Mouse (Mus musculus) kidney, embryonic 14.5 days (tissue): Measurements from ENCODE around the gene Mrto4. TPM values are rescaled to one million over a fixed set of nuclear protein-coding genes. Genes with fewer than 3 reads are reported as not detected.

Experiments used
- ATAC-seq: fragments of 200-750 bp; cut with Nextera tagmentation; 2 replicates; pipeline ENCODE4 v1.8.0; 2017; ENCODE audit warnings: moderate number of reproducible peaks, mild to moderate bottlenecking, moderate TSS enrichment, moderate library complexity; ENCODE audit not compliant: low FRiP score, low TSS enrichment
- H3K27ac ChIP-seq: fragments of 300-500 bp; sonication (generic); 2 replicates; pipeline ENCODE4 v1.5.1; 2014; ENCODE audit warnings: low read depth, mild to moderate bottlenecking, low read length, moderate library complexity, mixed read lengths
- H3K27me3 ChIP-seq: fragments of 300-500 bp; sonication (generic); 2 replicates; pipeline ENCODE4 v1.6.1; 2014; ENCODE audit warnings: mild to moderate bottlenecking, low read length; ENCODE audit not compliant: control insufficient read depth, insufficient read depth
- H3K36me3 ChIP-seq: fragments of 300-500 bp; sonication (generic); 2 replicates; pipeline ENCODE4 v1.6.1; 2014; ENCODE audit warnings: low read length, mixed read lengths; ENCODE audit not compliant: control insufficient read depth, insufficient read depth
- H3K4me1 ChIP-seq: fragments of 300-500 bp; sonication (generic); 2 replicates; pipeline ENCODE4 v1.6.1; 2014; ENCODE audit warnings: low read length, mixed read lengths; ENCODE audit not compliant: control insufficient read depth, insufficient read depth
- H3K4me2 ChIP-seq: fragments of 300-500 bp; sonication (generic); replicated peaks from 2 replicates; pipeline ENCODE4 v1.6.1; 2014; ENCODE audit warnings: low read depth, mild to moderate bottlenecking, low read length
- H3K4me3 ChIP-seq: fragments of 300-500 bp; sonication (generic); 2 replicates; pipeline ENCODE4 v1.5.1; 2014; ENCODE audit warnings: mild to moderate bottlenecking, low read length
- H3K9ac ChIP-seq: fragments of 300-500 bp; sonication (generic); 2 replicates; pipeline ENCODE4 v1.6.1; 2014; ENCODE audit warnings: low read depth, mild to moderate bottlenecking, low read length, moderate library complexity
- H3K9me3 ChIP-seq: fragments of 300-500 bp; sonication (generic); 2 replicates; pipeline ENCODE4 v1.6.1; 2016; ENCODE audit warnings: low read length; ENCODE audit not compliant: control insufficient read depth
- WGBS: fragments of 180-500 bp; shearing (Covaris S2); extraction: QIAGEN DNeasy Blood & Tissue Kit; methylation state at CpG from one replicate; pipeline ENCODE4 v1.1.7; 2014; 5-methylcytosine and 5-hydroxymethylcytosine counted together
- microRNA-seq: library from miRNA; unstranded; fragments of <30 nt; microRNA quantifications from one replicate; pipeline ENCODE4, GENCODE M21; 2016
- polyA plus RNA-seq: library from polyadenylated mRNA; unstranded; fragments of >200 nt; fragmentation: Nextera tagmentation; extraction: Ambion mirVana; gene quantifications from 2 replicates; pipeline ENCODE4 v1.2.1, GENCODE M21; 2014

Gene Mrto4
- polyA plus RNA-seq, 1 experiment from 2014 or later = 143 TPM

GRCm38 (mm10) chr4:139307916-139308315, 44.5 kb downstream of the Mrto4 start:
- Histone ChIP-seq H3K4me1 (peaks cover 13% of the 10 kb centered on the region), H3K4me2 (no peak overlapping the region), H3K9me3 (no peaks in the 10 kb centered on the region), H3K27ac (no peak overlapping the region), H3K4me3 (no peak overlapping the region), H3K9ac (no peak overlapping the region), H3K36me3 (no peaks in the 10 kb centered on the region; the same call in 1 of the 2 replicates), H3K27me3 (no peaks in the 10 kb centered on the region)
- 90% methylated on average over 5 of the region's 5 CpGs for WGBS
- ATAC-seq = no peak

- Histone ChIP-seq H3K4me1 (peaks cover 5% of the 10 kb centered on the region; the same call in 1 of the 2 replicates), H3K36me3 (peaks cover 14% of the 10 kb centered on the region; the same call in 1 of the 2 replicates), H3K4me3 (no peak overlapping the region), H3K4me2 (no peak overlapping the region), H3K9ac (no peak overlapping the region), H3K27ac (no peak overlapping the region), H3K27me3 (no peaks in the 10 kb centered on the region), H3K9me3 (no peaks in the 10 kb centered on the region)
- ATAC-seq = no peak
- 83% methylated on average over 3 of the region's 3 CpGs for WGBS
Observed at GRCm38 (mm10) chr4:139305521-139305920, 46.9 kb downstream of the Mrto4 start.

GRCm38 (mm10) chr4:139302241-139302640, 50.1 kb downstream of the Mrto4 start:
- Histone ChIP-seq H3K4me1 (no peaks in the 10 kb centered on the region), H3K9me3 (no peaks in the 10 kb centered on the region), H3K9ac (no peak overlapping the region), H3K27me3 (no peaks in the 10 kb centered on the region), H3K4me3 (no peak overlapping the region), H3K36me3 (peaks cover 17% of the 10 kb centered on the region; the same call in 1 of the 2 replicates), H3K4me2 (no peak overlapping the region), H3K27ac (no peak overlapping the region)
- no peak for ATAC-seq
- WGBS = 61% methylated on average over 5 of the region's 5 CpGs

- 92% methylated on average over 8 of the region's 8 CpGs for WGBS
- Histone ChIP-seq H3K9me3 (no peaks in the 10 kb centered on the region), H3K27me3 (no peaks in the 10 kb centered on the region), H3K27ac (no peak overlapping the region), H3K36me3 (peaks cover 17% of the 10 kb centered on the region; the same call in 1 of the 2 replicates), H3K4me3 (no peak overlapping the region), H3K4me2 (no peak overlapping the region), H3K4me1 (no peaks in the 10 kb centered on the region), H3K9ac (no peak overlapping the region)
- ATAC-seq = no peak
Observed at GRCm38 (mm10) chr4:139301780-139302179, 50.6 kb downstream of the Mrto4 start.

GRCm38 (mm10) chr4:139298671-139299366, 53.6 kb downstream of the Mrto4 start:
- H3K27me3 ChIP-seq = no peaks in the 10 kb centered on the region
- WGBS = 90% methylated on average over 12 of the region's 12 CpGs
- no peaks in the 10 kb centered on the region for H3K4me1 ChIP-seq
- no peak overlapping the region for H3K4me3 ChIP-seq
- no peak for ATAC-seq
- H3K9ac ChIP-seq = no peak overlapping the region
- H3K9me3 ChIP-seq = no peaks in the 10 kb centered on the region
- no peak overlapping the region for H3K27ac ChIP-seq
- H3K4me2 ChIP-seq = no peak overlapping the region
- peaks cover 17% of the 10 kb centered on the region; the same call in 1 of the 2 replicates for H3K36me3 ChIP-seq

- ATAC-seq = no peak
- WGBS = 86% methylated on average over 4 of the region's 4 CpGs
Observed at GRCm38 (mm10) chr4:139297566-139297965, 54.8 kb downstream of the Mrto4 start.

More at GRCm38 (mm10) chr4:139297566-139297965, 54.8 kb downstream of the Mrto4 start:
- H3K4me2 ChIP-seq = no peak overlapping the region
- H3K36me3 ChIP-seq = peaks cover 17% of the 10 kb centered on the region; the same call in 1 of the 2 replicates
- H3K27ac ChIP-seq = no peak overlapping the region
- H3K9me3 ChIP-seq = no peaks in the 10 kb centered on the region
- no peaks in the 10 kb centered on the region for H3K4me1 ChIP-seq
- H3K27me3 ChIP-seq = no peaks in the 10 kb centered on the region
- H3K9ac ChIP-seq = no peak overlapping the region
- H3K4me3 ChIP-seq = no peak overlapping the region

Small RNAs within 50 kb of the gene (microRNA-seq; reads per million reads assigned to microRNA genes)
- gene Gm24245 (0.84 reads per million), gene Gm25732 (0.84 reads per million)

Other genes with a start within 250 kb of the Mrto4 start
- 509 and 677 TPM in 2 replicates for gene Minos1, start 221.5 kb downstream of the Mrto4 start, polyA plus RNA-seq
- gene Capzb, start 159.7 kb downstream of the Mrto4 start, polyA plus RNA-seq = 256 and 319 TPM in 2 replicates
- 10.4 and 13.3 TPM in 2 replicates for gene Pqlc2, start 41.9 kb downstream of the Mrto4 start, polyA plus RNA-seq
- 139 and 141 TPM in 2 replicates for gene Akr7a5, start 41.8 kb downstream of the Mrto4 start, polyA plus RNA-seq
- 13.1 and 25.8 TPM in 2 replicates for gene Emc1, start within 50 bp of the Mrto4 start, polyA plus RNA-seq
- gene Ubr4, start within 50 bp of the Mrto4 start, polyA plus RNA-seq = 69.0 and 88.6 TPM in 2 replicates
- 7.1 and 9.4 TPM in 2 replicates for gene Iffo2, start 178.0 kb upstream of the Mrto4 start, polyA plus RNA-seq